Mouse (Mus musculus) forebrain, embryonic 10.5 days (tissue): ENCODE results near the gene Dnajc8. TPM values are rescaled to one million over a fixed set of nuclear protein-coding genes. Genes with fewer than 3 reads are reported as not detected.
"Not testable (repeated sequence)": the region's sequence is repeated elsewhere in the genome, so short reads cannot be mapped to it uniquely, and the experiment has no call there.

Source experiments
- DNase-seq: peaks from one replicate; pipeline ENCODE4 v3.0.0-alpha.2; 2017; ENCODE audit warnings: low spot score; ENCODE audit errors: extremely low spot score
- H3K27ac ChIP-seq: fragments of 300-500 bp; sonication (generic); 2 replicates; pipeline ENCODE4 v1.5.1; 2016; ENCODE audit warnings: mild to moderate bottlenecking
- H3K27me3 ChIP-seq: fragments of 300-500 bp; sonication (generic); 2 replicates; pipeline ENCODE4 v1.6.1; 2016; ENCODE audit warnings: mild to moderate bottlenecking; ENCODE audit not compliant: poor library complexity, severe bottlenecking
- H3K36me3 ChIP-seq: fragments of 300-500 bp; sonication (generic); replicated peaks from 2 replicates; pipeline ENCODE4 v1.6.1; 2016; ENCODE audit warnings: mild to moderate bottlenecking, moderate library complexity
- H3K4me1 ChIP-seq: fragments of 300-500 bp; sonication (generic); 2 replicates; pipeline ENCODE4 v1.6.1; 2016
- H3K4me3 ChIP-seq: fragments of 300-500 bp; sonication (generic); 2 replicates; pipeline ENCODE4 v1.5.1; 2016; ENCODE audit warnings: mild to moderate bottlenecking, moderate library complexity
- H3K9me3 ChIP-seq: fragments of 300-500 bp; sonication (generic); 2 replicates; pipeline ENCODE4 v1.6.1; 2016; ENCODE audit warnings: mild to moderate bottlenecking, moderate library complexity
- WGBS: fragments of 180-500 bp; shearing (Covaris S2); methylation state at CpG from one replicate; pipeline ENCODE4 v1.1.7; 2016; 5-methylcytosine and 5-hydroxymethylcytosine counted together
- polyA plus RNA-seq: library from polyadenylated mRNA; unstranded; fragments of >200 nt; fragmentation: Nextera tagmentation; extraction: Ambion mirVana; gene quantifications from 2 replicates; pipeline ENCODE4 v1.2.1, GENCODE M21; 2016

Dnajc8 gene
- polyA plus RNA-seq, 1 experiment from 2014 or later: 211 TPM

DNA sequence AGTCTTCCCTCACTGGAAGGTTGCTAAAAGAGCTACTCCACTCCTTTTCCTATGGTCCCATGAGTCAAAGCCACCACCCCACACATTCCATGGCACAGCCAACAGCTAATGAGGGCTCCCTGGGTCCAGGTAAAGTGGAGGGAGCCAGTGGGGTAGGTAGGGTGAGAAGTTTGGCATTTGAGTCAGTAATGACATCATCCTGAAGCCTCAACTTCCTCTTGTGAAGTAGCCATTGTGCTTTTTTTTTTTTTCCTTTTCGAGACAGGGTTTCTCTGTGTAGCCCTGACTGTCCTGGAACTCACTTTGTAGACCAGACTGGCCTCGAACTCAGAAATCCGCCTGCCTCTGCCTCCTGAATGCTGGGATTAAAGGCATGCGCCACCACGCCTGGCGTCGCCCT lies 20.2 kb downstream of the Dnajc8 start:
- not testable (repeated sequence) for DNase-seq, H3K4me1 ChIP-seq, H3K27me3 ChIP-seq, H3K9me3 ChIP-seq, H3K27ac ChIP-seq, H3K4me3 ChIP-seq
- 94% methylated on average over 7 of the region's 7 CpGs for WGBS
- H3K36me3 ChIP-seq: peaks cover 47% of the 10 kb centered on the region

GRCm38 (mm10) chr4:132563261-132563660 lies 27.9 kb downstream of the Dnajc8 start:
- no peaks in the 10 kb centered on the region for H3K27me3 ChIP-seq
- H3K4me3 ChIP-seq: no peak overlapping the region
- WGBS: 81% methylated on average over 3 of the region's 3 CpGs
- peaks cover 8% of the 10 kb centered on the region; the same call in 1 of the 2 replicates for H3K4me1 ChIP-seq
- no peaks in the 10 kb centered on the region for H3K36me3 ChIP-seq
- DNase-seq: no peak
- H3K27ac ChIP-seq: no peak overlapping the region
- H3K9me3 ChIP-seq: no peaks in the 10 kb centered on the region

- Histone ChIP-seq H3K36me3 (no peaks in the 10 kb centered on the region), H3K4me1 (peaks cover 8% of the 10 kb centered on the region; the same call in 1 of the 2 replicates), H3K9me3 (no peaks in the 10 kb centered on the region; the same call in 1 of the 2 replicates), H3K27me3 (no peaks in the 10 kb centered on the region), H3K27ac (no peak within 1 kb of the TSS), H3K4me3 (no peak within 1 kb of the TSS)
- 46% methylated on average over 4 of the region's 4 CpGs for WGBS
- no peak for DNase-seq
Observed at GRCm38 (mm10) chr4:132563965-132564364, 28.6 kb downstream of the Dnajc8 start, which contains the start of gene Ptafr. TSS of gene Ptafr (plus strand) at chr4:132564067.

DNA sequence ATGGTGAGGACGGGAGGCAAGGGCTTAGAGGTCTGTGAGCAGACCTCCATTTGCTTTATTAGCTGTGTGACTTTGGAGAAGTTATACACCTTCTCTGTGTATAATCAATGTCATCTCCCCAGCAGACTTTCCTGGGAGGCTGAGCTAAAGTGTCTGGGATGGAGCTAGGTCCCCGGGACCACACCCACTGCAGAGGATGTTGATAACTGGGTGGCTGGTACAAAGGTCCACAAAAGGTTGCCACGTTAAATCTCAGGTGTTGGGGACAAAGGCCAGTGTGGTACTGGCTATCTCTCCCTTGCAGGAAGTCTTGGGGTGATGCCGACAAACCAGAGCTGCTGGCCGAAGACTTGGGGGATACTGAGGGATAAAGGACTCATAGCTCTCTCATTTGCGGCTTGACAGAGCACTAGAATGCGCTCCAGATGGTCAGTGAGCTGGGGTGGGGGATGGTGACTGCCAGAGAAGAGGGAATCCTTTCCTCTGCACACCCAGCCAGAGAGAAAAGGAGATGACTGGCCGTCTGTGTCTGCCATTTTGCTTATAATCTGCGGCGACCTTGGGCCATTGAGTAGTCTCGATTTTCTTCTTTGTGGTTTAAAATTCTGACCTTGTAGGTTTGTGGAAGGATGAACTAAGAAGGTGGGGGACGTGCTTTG lies 29.9 kb downstream of the Dnajc8 start:
- Histone ChIP-seq H3K27me3 (no peaks in the 10 kb centered on the region), H3K9me3 (no peaks in the 10 kb centered on the region; the same call in 1 of the 2 replicates), H3K4me1 (peaks cover 8% of the 10 kb centered on the region; the same call in 1 of the 2 replicates), H3K4me3 (no peak overlapping the region), H3K27ac (no peak overlapping the region), H3K36me3 (no peaks in the 10 kb centered on the region)
- no peak for DNase-seq
- 83% methylated on average over 12 of the region's 12 CpGs for WGBS

- H3K27ac ChIP-seq: no peak overlapping the region
- no peak for DNase-seq
- H3K27me3 ChIP-seq: no peaks in the 10 kb centered on the region
- 84% methylated on average over 9 of the region's 9 CpGs for WGBS
- no peaks in the 10 kb centered on the region for H3K36me3 ChIP-seq
- no peaks in the 10 kb centered on the region; the same call in 1 of the 2 replicates for H3K9me3 ChIP-seq
- H3K4me1 ChIP-seq: peaks cover 13% of the 10 kb centered on the region
- no peak overlapping the region for H3K4me3 ChIP-seq
Observed at GRCm38 (mm10) chr4:132567361-132567779, 32.0 kb downstream of the Dnajc8 start.

- 91% methylated on average over 5 of the region's 5 CpGs for WGBS
- no peak for DNase-seq
- Histone ChIP-seq H3K4me3 (no peak overlapping the region), H3K27me3 (no peaks in the 10 kb centered on the region), H3K4me1 (peaks cover 14% of the 10 kb centered on the region), H3K27ac (no peak overlapping the region), H3K9me3 (no peaks in the 10 kb centered on the region; the same call in 1 of the 2 replicates), H3K36me3 (no peaks in the 10 kb centered on the region)
Observed at GRCm38 (mm10) chr4:132569115-132569514, 33.8 kb downstream of the Dnajc8 start.

DNA sequence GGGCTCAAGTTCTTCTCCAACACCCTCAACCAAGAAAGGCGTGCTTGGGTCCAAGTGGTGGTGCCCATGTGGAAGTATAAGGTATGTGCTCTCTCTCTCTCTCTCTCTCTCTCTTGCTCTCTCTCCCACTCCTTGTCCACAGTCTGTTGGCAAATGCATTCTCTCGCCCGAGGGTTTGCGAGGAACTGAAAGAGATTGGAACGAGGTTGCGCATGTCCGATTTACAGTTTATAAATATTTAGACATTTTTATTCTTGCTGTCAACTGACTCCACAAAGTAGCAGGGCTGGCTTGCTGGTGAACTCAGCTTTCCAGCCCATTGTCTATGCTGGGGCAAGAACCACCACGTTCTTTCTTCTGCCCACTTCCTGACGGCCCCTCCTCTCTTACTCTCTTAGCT lies 35.8 kb downstream of the Dnajc8 start:
- DNase-seq: no peak
- H3K27ac ChIP-seq: no peak overlapping the region
- no peaks in the 10 kb centered on the region for H3K27me3 ChIP-seq
- H3K9me3 ChIP-seq: no peaks in the 10 kb centered on the region; the same call in 1 of the 2 replicates
- no peak overlapping the region for H3K4me3 ChIP-seq
- H3K4me1 ChIP-seq: peaks cover 11% of the 10 kb centered on the region; the same call in 1 of the 2 replicates
- H3K36me3 ChIP-seq: no peaks in the 10 kb centered on the region
- WGBS: 88% methylated on average over 9 of the region's 9 CpGs

GRCm38 (mm10) chr4:132573327-132573726 lies 38.0 kb downstream of the Dnajc8 start:
- no peaks in the 10 kb centered on the region for H3K27me3 ChIP-seq
- no peak overlapping the region for H3K27ac ChIP-seq
- peaks cover 11% of the 10 kb centered on the region; the same call in 1 of the 2 replicates for H3K4me1 ChIP-seq
- DNase-seq: no peak
- no peaks in the 10 kb centered on the region; the same call in 1 of the 2 replicates for H3K9me3 ChIP-seq
- no peaks in the 10 kb centered on the region for H3K36me3 ChIP-seq
- WGBS: 73% methylated on average over 11 of the region's 11 CpGs
- no peak overlapping the region for H3K4me3 ChIP-seq

DNA sequence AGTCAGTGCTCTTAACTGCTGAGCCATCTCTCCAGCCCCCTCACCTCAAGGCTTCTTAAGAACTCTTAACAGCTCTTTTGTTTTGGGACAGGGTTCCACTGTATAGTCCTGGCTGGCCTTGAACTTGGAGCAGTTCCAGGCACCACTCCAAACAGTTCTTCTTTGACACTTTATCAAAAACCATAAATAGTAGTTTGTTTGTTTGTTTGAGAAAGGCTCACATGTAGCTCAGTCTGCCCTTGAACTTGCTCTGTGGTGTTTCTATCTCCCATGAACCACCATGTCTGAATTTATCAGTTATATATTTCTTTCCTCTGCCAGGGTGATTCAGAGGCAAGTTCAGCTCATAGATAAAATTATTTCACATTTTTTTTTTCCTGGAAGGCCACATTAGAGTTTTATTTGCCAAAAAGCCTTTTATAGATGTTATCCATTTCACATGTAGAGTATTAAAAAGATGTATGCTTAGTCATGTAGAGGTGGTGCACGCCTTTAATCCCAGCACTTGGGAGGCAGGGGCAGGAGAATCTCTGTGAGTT lies 39.5 kb downstream of the Dnajc8 start:
- H3K4me3 ChIP-seq: no peak overlapping the region
- DNase-seq: no peak
- peaks cover 11% of the 10 kb centered on the region; the same call in 1 of the 2 replicates for H3K4me1 ChIP-seq
- no peaks in the 10 kb centered on the region for H3K36me3 ChIP-seq
- no peak overlapping the region for H3K27ac ChIP-seq
- no peaks in the 10 kb centered on the region for H3K9me3 ChIP-seq
- no peaks in the 10 kb centered on the region for H3K27me3 ChIP-seq
- 90% methylated on average over 1 of the region's 1 CpGs for WGBS

DNA sequence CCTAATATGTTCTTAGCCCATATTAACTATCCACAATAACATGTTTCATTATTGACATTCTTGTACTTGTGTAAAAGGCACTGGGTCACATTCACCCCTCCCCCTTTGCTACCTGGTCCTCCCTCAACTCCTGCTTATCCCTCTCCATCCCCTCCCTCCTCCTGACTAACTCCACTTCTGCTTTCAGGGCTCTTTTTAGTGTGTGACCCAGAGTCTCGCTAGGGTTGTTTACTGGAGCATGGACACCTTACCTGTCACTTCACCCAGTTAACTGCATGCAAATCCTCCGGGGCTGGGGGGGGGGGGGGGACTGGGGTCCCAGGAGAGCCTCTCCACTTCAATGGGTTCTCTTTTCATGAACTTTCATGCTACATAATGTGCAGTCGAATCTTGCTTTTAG lies 48.4 kb downstream of the Dnajc8 start:
- Histone ChIP-seq H3K9me3 (0 out of 2 replicates have a peak, but pooled peaks cover 3% of the 10 kb centered on the region), H3K4me1 (no peaks in the 10 kb centered on the region), H3K27me3 (no peaks in the 10 kb centered on the region), H3K27ac (no peak overlapping the region), H3K4me3 (no peak overlapping the region), H3K36me3 (no peaks in the 10 kb centered on the region)
- no peak for DNase-seq
- WGBS: 77% methylated on average over 3 of the region's 3 CpGs

- H3K27ac ChIP-seq: no peak overlapping the region
- H3K36me3 ChIP-seq: no peaks in the 10 kb centered on the region
- WGBS: 94% methylated on average over 2 of the region's 2 CpGs
- H3K27me3 ChIP-seq: no peaks in the 10 kb centered on the region
- H3K4me1 ChIP-seq: no peaks in the 10 kb centered on the region
- 0 out of 2 replicates have a peak, but pooled peaks cover 3% of the 10 kb centered on the region for H3K9me3 ChIP-seq
- DNase-seq: no peak
- no peak overlapping the region for H3K4me3 ChIP-seq
Observed at GRCm38 (mm10) chr4:132584975-132585374, 49.6 kb downstream of the Dnajc8 start.

GRCm38 (mm10) chr4:132586282-132586681 lies 50.9 kb downstream of the Dnajc8 start:
- Histone ChIP-seq H3K36me3 (no peaks in the 10 kb centered on the region), H3K27ac (no peak overlapping the region), H3K9me3 (no peaks in the 10 kb centered on the region), H3K4me1 (no peaks in the 10 kb centered on the region), H3K4me3 (no peak overlapping the region), H3K27me3 (no peaks in the 10 kb centered on the region)
- DNase-seq: no peak
- WGBS: 94% methylated on average over 4 of the region's 4 CpGs

DNA sequence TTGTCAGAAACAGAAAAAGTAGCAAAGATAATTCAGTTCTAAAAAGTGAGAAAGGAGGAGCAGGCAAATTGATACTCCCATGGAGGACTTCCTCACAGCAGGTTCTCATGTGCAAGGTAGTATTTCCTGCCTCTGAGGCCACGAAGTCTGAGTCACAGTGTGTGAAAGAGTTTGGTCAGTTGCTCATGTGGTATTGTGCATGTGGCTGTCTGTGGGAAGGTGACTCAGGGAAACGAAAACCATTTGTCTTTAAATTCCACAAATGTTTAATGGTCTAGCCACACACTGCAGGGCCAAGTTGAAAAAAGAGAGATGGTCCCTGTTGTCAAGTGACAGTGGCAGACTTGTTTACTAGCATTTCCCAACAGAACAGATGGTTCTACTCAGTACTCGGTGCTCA lies 53.2 kb downstream of the Dnajc8 start:
- no peak for DNase-seq
- 86% methylated on average over 3 of the region's 3 CpGs for WGBS
- H3K27ac ChIP-seq: no peak overlapping the region
- H3K9me3 ChIP-seq: no peaks in the 10 kb centered on the region
- H3K4me3 ChIP-seq: no peak overlapping the region
- H3K36me3 ChIP-seq: no peaks in the 10 kb centered on the region
- H3K4me1 ChIP-seq: no peaks in the 10 kb centered on the region
- no peaks in the 10 kb centered on the region for H3K27me3 ChIP-seq
